Mouse (Mus musculus): ENCODE results near the gene Sept7.

DNA sequence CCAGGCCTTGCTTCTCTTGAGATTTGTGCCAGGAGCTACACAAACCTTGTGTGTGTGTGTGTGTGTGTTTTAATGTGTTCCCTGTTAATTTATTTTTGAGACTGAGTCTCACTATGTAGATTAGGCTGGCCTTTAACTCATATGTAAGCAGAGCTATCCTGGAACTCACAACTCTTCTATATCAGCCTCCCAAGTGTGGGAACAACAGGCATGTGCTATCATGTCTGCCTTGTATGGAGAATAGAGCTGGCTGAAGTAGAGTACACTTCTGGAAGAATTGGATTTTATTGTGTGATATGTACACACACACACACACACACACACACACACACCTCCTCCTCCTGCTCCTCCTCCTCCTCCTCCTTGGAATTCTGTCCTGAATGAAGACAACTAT lies 39.1 kb upstream of the Sept7 start:
- TF ChIP-seq GATA1 (IDR thresholded peaks at IDR 0.05; ENCODE audit: borderline replicate concordance, low read length) (no peak), FLI1 (IDR thresholded peaks at IDR 0.05; ENCODE audit: low read length) (no peak)
